Mouse (Mus musculus): Measurements from ENCODE around the gene Yipf2.
"Not testable (repeated sequence)": the region's sequence is repeated elsewhere in the genome, so short reads cannot be mapped to it uniquely, and the experiment has no call there.

Yipf2 gene

DNA sequence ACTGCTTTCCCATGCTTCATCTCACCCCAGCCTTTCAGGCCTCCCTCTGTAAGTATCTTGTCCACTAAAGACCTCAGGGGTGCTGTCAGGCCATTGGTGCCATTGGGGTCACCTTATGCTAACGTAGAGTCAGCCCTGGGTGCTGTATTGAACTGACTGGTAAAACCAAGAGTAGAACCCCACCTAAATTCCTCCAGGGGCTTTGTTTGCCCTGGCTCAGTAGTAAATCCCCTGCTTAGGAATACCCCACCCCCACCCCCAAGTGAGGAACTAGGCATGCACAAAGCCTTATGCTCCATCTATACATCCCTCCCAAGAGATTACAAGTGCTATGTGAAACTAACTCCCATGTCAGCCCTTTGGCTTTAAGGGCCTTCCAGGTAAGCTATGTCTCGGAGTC lies 35.1 kb downstream of the Yipf2 start:
- DNase-seq (ENCODE audit: low spot score), result no peak

DNA sequence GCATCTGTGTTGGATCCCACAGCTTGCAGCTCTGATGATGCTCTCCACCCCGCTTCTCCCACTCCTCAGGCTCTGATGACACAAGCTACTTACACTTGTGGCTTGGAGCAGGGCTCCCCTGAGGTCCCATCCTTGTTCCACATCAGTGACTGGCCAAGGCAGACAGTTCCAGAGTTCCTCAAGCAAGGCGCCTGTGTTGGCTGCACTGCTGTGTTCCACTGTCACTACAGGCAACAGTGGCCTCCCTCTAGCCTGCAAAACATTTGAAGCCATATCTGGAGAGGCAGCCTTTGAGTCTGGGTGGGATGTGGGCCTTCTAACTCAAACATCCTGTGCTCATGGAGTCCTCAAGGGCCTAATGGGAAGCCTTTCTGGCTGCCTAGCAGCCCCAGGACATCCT lies 35.6 kb downstream of the Yipf2 start:
- no peak for DNase-seq (ENCODE audit: low spot score)

DNA sequence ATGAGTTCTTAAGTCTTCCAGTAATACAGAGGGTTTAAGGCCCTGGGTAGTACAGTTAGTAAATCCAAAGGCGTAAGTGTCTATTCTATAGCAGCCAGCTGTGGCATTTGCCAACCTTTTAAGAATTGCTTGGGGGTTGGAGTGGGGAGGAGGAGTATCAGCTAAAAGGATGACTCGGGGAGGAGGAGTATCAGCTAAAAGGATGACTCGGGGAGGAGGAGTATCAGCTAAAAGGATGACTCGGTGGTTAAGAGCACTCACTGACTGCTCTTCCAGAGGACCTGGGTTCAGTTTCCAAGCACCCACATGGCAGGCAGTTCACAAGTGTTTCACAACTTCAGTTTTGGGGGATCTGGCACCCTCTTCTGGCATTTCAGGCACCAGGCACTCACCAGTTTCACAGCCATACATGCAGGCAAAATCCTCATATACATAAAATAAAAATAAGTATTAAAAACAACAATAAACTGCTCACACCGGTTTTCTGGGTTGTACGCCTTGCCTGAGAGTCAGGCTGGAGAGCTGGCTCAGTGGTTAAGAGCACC lies 37.4 kb downstream of the Yipf2 start:
- DNase-seq (ENCODE audit: low spot score), result no peak

GRCm38 (mm10) chr9:21553607-21554273 lies 38.9 kb downstream of the Yipf2 start:
- no peak for DNase-seq (ENCODE audit: low spot score)

DNA sequence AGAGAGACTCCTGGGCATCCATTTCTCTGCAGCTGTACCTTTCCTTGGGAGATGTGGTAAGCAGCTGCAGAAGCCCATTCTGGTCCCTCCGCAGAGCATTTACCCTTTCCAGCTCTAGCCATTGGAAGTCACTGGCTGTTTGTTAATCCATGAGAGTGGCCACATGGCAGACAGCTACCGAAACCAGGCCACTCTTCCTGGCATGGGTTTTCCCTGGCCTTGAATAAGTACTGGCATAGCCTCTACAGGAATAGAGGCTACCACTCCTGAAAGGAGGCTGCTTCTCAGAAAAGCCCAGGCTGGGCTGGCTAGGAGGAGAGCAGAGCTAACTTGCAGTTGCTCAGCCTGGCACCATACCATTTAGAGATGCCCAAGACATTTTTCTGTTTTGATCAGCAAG lies 41.6 kb downstream of the Yipf2 start:
- no peak for DNase-seq (ENCODE audit: low spot score)

DNA sequence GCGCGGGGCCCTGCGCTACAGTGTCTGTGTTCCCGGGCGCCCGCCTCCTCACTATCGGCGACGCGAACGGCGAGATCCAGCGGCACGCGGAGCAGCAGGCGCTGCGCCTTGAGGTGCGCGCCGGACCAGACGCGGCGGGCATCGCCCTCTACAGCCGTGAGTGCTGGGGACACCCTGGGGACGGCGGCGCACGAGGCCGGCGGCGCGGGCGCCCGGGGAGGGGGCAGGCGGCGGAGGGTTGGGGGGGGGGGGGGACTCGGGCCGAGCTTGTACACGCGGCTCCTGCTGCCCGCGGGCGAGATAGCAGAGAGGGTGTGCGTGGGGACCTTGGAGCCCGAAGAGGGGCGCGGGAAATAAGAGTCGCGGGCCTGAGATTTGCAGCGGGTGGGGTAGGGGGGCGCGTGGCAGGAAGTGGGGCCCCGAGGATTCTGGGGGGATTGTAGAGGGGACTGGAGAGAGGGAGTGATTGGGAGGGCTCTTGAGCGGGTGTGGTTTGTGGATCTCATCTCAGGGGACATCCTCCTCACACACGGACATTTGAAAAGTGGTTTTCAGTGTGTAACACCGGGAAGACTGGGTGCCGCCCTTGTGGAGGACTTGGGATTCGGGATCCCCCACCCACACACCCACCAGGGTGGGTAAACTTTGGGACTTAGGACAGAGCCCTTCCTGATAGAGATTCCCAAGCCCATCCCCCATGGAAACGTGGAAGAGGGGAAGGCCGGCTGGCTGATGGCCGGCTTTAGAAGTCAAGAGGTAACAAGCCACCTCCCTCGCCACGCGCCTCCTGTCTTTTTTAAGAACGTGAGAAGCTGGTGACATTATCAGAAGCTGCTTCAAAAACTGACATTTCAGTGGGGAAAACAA lies 45.3 kb downstream of the Yipf2 start:
- DNase-seq (ENCODE audit: low spot score), result no peak

DNA sequence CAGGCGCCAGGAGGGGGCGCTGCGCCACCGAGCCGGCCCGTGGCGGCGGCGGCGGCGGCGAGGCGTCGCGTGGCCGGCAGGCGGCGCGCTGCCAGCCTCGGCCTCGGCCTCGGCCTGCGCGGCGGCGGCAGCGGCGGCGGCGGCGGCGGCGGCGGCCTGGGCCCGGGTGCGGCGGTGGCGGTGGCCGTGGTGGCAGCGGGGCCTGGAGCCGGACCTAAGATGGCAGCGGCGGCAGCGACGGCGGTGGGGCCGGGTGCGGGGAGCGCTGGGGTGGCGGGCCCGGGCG lies 45.9 kb downstream of the Yipf2 start, which contains the start of gene Carm1:
Carm1 (plus strand) TSS at position 106 of the 286 bp plus-strand sequence.
- DNase-seq (ENCODE audit: low spot score), result no peak

GRCm38 (mm10) chr9:21545916-21546788 lies 46.5 kb downstream of the Yipf2 start:
- peak; percentile 100 for DNase-seq (ENCODE audit: low spot score)

DNA sequence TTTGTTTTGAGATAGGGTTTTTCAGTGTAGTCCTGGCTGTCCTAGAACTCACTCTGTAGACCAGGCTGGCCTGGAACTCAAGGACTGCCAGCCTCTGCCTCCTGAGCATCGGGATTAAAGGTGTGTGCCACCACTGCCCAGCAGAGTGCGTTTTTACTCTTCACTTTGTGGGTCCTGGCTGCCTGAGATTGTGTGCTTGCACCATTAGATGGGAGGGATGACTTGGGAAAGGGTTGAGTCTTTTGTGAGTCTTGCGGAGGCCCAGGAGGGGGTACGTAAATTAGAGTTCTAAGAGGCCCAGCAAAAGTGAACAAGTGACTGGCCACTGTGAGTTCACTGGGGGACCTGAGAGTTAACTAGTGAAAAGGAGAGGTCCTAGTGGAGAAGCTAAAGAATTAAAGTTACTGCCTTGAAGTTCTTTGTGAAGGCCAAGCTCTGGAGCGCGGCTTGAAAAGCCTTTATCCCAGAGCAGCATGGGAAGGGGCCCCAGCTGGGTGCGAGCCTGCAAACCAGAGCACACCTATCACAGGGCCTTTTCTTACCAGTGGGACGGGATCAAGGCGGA lies 47.2 kb downstream of the Yipf2 start:
- DNase-seq (ENCODE audit: low spot score), result no peak

DNA sequence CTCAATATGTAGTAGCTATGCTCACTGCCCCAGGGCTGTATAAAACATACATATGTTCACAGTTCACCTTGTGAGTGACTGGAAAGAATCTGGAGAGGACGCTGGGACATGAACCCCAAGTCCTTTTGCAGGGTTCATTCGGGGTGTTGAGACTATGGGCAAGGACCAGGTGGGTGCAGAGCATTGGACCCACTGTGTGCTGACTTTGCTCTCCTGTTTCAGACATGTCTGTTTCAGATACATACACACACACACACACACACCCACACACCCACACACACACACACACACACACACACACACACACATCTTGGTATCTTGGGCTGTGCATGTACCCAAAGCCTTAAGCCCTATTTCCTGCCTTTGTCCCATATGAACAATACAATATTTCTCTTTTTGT lies 50.6 kb downstream of the Yipf2 start:
- DNase-seq (ENCODE audit: low spot score), result not testable (repeated sequence)

- no peak for DNase-seq (ENCODE audit: low spot score)
These were observed 52.5 kb downstream of the Yipf2 start for GRCm38 (mm10) chr9:21539981-21540753.
